Mouse (Mus musculus) embryonic fibroblast, embryonic 13.5 days (primary cell): ENCODE results near the gene Eps8.

Experiments
- CTCF ChIP-seq: IDR thresholded peaks from 2 replicates; pipeline ENCODE4 v1.5.1; 2011; ENCODE audit warnings: mild to moderate bottlenecking, control low read depth, low read length, moderate library complexity, borderline replicate concordance; ENCODE audit not compliant: insufficient read depth
- POLR2A ChIP-seq: IDR thresholded peaks from 2 replicates; pipeline ENCODE4 v1.6.1; 2011; ENCODE audit warnings: low read depth, mild to moderate bottlenecking, control low read depth, low read length, moderate library complexity

GRCm38 (mm10) chr6:137560358-137560859, 94.3 kb downstream of the Eps8 start:
- TF ChIP-seq POLR2A (no peak), CTCF (no peak)
